Mouse (Mus musculus) liver, embryonic 12.5 days (tissue): ENCODE data around the gene Syt3. TPM values are rescaled to one million over a fixed set of nuclear protein-coding genes. Genes with fewer than 3 reads are reported as not detected.

Source experiments
- ATAC-seq: fragments of 200-750 bp; cut with Nextera tagmentation; 2 replicates; pipeline ENCODE4 v1.8.0; 2017; ENCODE audit warnings: moderate number of reproducible peaks, mild to moderate bottlenecking, moderate library complexity
- H3K27ac ChIP-seq: fragments of 300-500 bp; sonication (generic); 2 replicates; pipeline ENCODE4 v1.5.1; 2016; ENCODE audit warnings: mild to moderate bottlenecking
- H3K27me3 ChIP-seq: fragments of 300-500 bp; sonication (generic); replicated peaks from 2 replicates; pipeline ENCODE4 v1.6.1; 2016; ENCODE audit warnings: mild to moderate bottlenecking, moderate library complexity
- H3K36me3 ChIP-seq: fragments of 300-500 bp; sonication (generic); 2 replicates; pipeline ENCODE4 v1.6.1; 2016; ENCODE audit warnings: mild to moderate bottlenecking, moderate library complexity
- H3K4me1 ChIP-seq: fragments of 300-500 bp; sonication (generic); 2 replicates; pipeline ENCODE4 v1.6.1; 2016
- H3K4me2 ChIP-seq: fragments of 300-500 bp; sonication (generic); 2 replicates; pipeline ENCODE4 v1.6.1; 2016; ENCODE audit warnings: mild to moderate bottlenecking, moderate library complexity
- H3K4me3 ChIP-seq: fragments of 300-500 bp; sonication (generic); 2 replicates; pipeline ENCODE4 v1.5.1; 2016; ENCODE audit warnings: mild to moderate bottlenecking, moderate library complexity
- H3K9ac ChIP-seq: fragments of 300-500 bp; sonication (generic); 2 replicates; pipeline ENCODE4 v1.6.1; 2016; ENCODE audit warnings: mild to moderate bottlenecking, moderate library complexity
- H3K9me3 ChIP-seq: fragments of 300-500 bp; sonication (generic); replicated peaks from 2 replicates; pipeline ENCODE4 v1.6.1; 2016; ENCODE audit warnings: mild to moderate bottlenecking, moderate library complexity
- WGBS: fragments of 180-500 bp; shearing (Covaris S2); methylation state at CpG from one replicate; pipeline ENCODE4 v1.1.7; 2016; ENCODE audit not compliant: insufficient replicate concordance; 5-methylcytosine and 5-hydroxymethylcytosine counted together
- polyA plus RNA-seq: library from polyadenylated mRNA; unstranded; fragments of >200 nt; fragmentation: Nextera tagmentation; extraction: Ambion mirVana; gene quantifications from 2 replicates; pipeline ENCODE4 v1.2.1, GENCODE M21; 2016

Gene Syt3
- 0.05 and 0.11 TPM in 2 replicates for polyA plus RNA-seq

- Histone ChIP-seq H3K9ac (0 out of 2 replicates have a peak within 1 kb of the TSS, but pooled peaks have one; percentile 18), H3K27me3 (peaks cover 69% of the 10 kb centered on the region)
- WGBS, result 2% methylated on average over 32 of the region's 33 CpGs
Observed at GRCm38 (mm10) chr7:44383980-44384715, at the start of gene Syt3. Syt3 (plus strand) TSS chr7:44384102.

GRCm38 (mm10) chr7:44334139-44334538 lies 49.8 kb upstream of the Syt3 start:
- Histone ChIP-seq H3K9ac (no peak overlapping the region), H3K9me3 (no peaks in the 10 kb centered on the region), H3K4me3 (no peak overlapping the region), H3K4me1 (0 out of 2 replicates have a peak, but pooled peaks cover 4% of the 10 kb centered on the region), H3K4me2 (no peak overlapping the region), H3K36me3 (no peaks in the 10 kb centered on the region), H3K27me3 (peaks cover 72% of the 10 kb centered on the region), H3K27ac (no peak overlapping the region)
- no peak for ATAC-seq
- WGBS, result 48% methylated on average over 14 of the region's 14 CpGs

More at GRCm38 (mm10) chr7:44383980-44384715, at the start of gene Syt3:
- H3K27ac ChIP-seq, result no peak within 1 kb of the TSS
- H3K4me2 ChIP-seq, result peak within 1 kb of the TSS; percentile 71
- no peaks in the 10 kb centered on the region for H3K9me3 ChIP-seq
- peak; percentile 65 for ATAC-seq
- peaks cover 11% of the 10 kb centered on the region for H3K4me1 ChIP-seq
- no peaks in the 10 kb centered on the region for H3K36me3 ChIP-seq
- peak within 1 kb of the TSS; percentile 43 for H3K4me3 ChIP-seq

GRCm38 (mm10) chr7:44335031-44335878 lies 48.6 kb upstream of the Syt3 start:
- Histone ChIP-seq H3K4me2 (peak overlapping the region; percentile 61), H3K27me3 (peaks cover 83% of the 10 kb centered on the region), H3K27ac (no peak overlapping the region), H3K9ac (no peak overlapping the region), H3K36me3 (no peaks in the 10 kb centered on the region), H3K4me1 (0 out of 2 replicates have a peak, but pooled peaks cover 4% of the 10 kb centered on the region), H3K9me3 (no peaks in the 10 kb centered on the region), H3K4me3 (peak overlapping the region; percentile 40)
- ATAC-seq, result no peak
- 8% methylated on average over 19 of the region's 40 CpGs for WGBS

- ATAC-seq, result no peak
- 6% methylated on average over 49 of the region's 54 CpGs for WGBS
- no peak overlapping the region for H3K27ac ChIP-seq
- peak overlapping the region; percentile 61 for H3K4me2 ChIP-seq
- H3K4me3 ChIP-seq, result peak overlapping the region; percentile 40
- no peaks in the 10 kb centered on the region for H3K9me3 ChIP-seq
- H3K27me3 ChIP-seq, result peaks cover 90% of the 10 kb centered on the region
- no peak overlapping the region for H3K9ac ChIP-seq
- H3K4me1 ChIP-seq, result 0 out of 2 replicates have a peak, but pooled peaks cover 4% of the 10 kb centered on the region
- no peaks in the 10 kb centered on the region for H3K36me3 ChIP-seq
Observed at GRCm38 (mm10) chr7:44336046-44337021, 47.6 kb upstream of the Syt3 start.

GRCm38 (mm10) chr7:44337121-44337849 lies 46.6 kb upstream of the Syt3 start:
- H3K4me1 ChIP-seq, result 0 out of 2 replicates have a peak, but pooled peaks cover 4% of the 10 kb centered on the region
- no peaks in the 10 kb centered on the region for H3K9me3 ChIP-seq
- 8% methylated on average over 32 of the region's 32 CpGs for WGBS
- no peak overlapping the region for H3K4me3 ChIP-seq
- H3K9ac ChIP-seq, result no peak overlapping the region
- H3K27ac ChIP-seq, result no peak overlapping the region
- H3K36me3 ChIP-seq, result no peaks in the 10 kb centered on the region
- peaks cover 93% of the 10 kb centered on the region for H3K27me3 ChIP-seq
- ATAC-seq, result no peak
- no peak overlapping the region for H3K4me2 ChIP-seq

- Histone ChIP-seq H3K36me3 (no peaks in the 10 kb centered on the region), H3K4me2 (no peak overlapping the region), H3K27ac (no peak overlapping the region), H3K9me3 (no peaks in the 10 kb centered on the region), H3K4me1 (0 out of 2 replicates have a peak, but pooled peaks cover 4% of the 10 kb centered on the region), H3K27me3 (peaks cover 96% of the 10 kb centered on the region), H3K9ac (no peak overlapping the region), H3K4me3 (no peak overlapping the region)
- WGBS, result 44% methylated on average over 6 of the region's 6 CpGs
- ATAC-seq, result no peak
Observed at GRCm38 (mm10) chr7:44340226-44340625, 43.7 kb upstream of the Syt3 start.

GRCm38 (mm10) chr7:44341119-44341518 lies 42.8 kb upstream of the Syt3 start:
- Histone ChIP-seq H3K27ac (no peak overlapping the region), H3K9me3 (no peaks in the 10 kb centered on the region), H3K4me2 (no peak overlapping the region), H3K27me3 (peaks cover 96% of the 10 kb centered on the region), H3K9ac (no peak overlapping the region), H3K4me1 (no peaks in the 10 kb centered on the region), H3K4me3 (no peak overlapping the region), H3K36me3 (no peaks in the 10 kb centered on the region)
- ATAC-seq, result no peak
- 78% methylated on average over 10 of the region's 10 CpGs for WGBS

GRCm38 (mm10) chr7:44341714-44342113 lies 42.2 kb upstream of the Syt3 start:
- 40% methylated on average over 5 of the region's 5 CpGs for WGBS
- Histone ChIP-seq H3K9ac (no peak overlapping the region), H3K36me3 (no peaks in the 10 kb centered on the region), H3K4me1 (no peaks in the 10 kb centered on the region), H3K27me3 (peaks cover 96% of the 10 kb centered on the region), H3K4me2 (no peak overlapping the region), H3K9me3 (no peaks in the 10 kb centered on the region), H3K4me3 (no peak overlapping the region), H3K27ac (no peak overlapping the region)
- ATAC-seq, result no peak

- Histone ChIP-seq H3K27me3 (peaks cover 96% of the 10 kb centered on the region), H3K9me3 (no peaks in the 10 kb centered on the region), H3K36me3 (no peaks in the 10 kb centered on the region), H3K4me2 (no peak overlapping the region), H3K4me1 (no peaks in the 10 kb centered on the region), H3K9ac (no peak overlapping the region), H3K27ac (no peak overlapping the region), H3K4me3 (no peak overlapping the region)
- ATAC-seq, result no peak
- WGBS, result 13% methylated on average over 11 of the region's 11 CpGs
Observed at GRCm38 (mm10) chr7:44343459-44344015, 40.4 kb upstream of the Syt3 start.

- no peak overlapping the region for H3K4me2 ChIP-seq
- no peak overlapping the region for H3K4me3 ChIP-seq
- no peaks in the 10 kb centered on the region for H3K4me1 ChIP-seq
- peaks cover 96% of the 10 kb centered on the region for H3K27me3 ChIP-seq
- WGBS, result 43% methylated on average over 12 of the region's 12 CpGs
- H3K9ac ChIP-seq, result no peak overlapping the region
- ATAC-seq, result no peak
- H3K36me3 ChIP-seq, result no peaks in the 10 kb centered on the region
- no peak overlapping the region for H3K27ac ChIP-seq
- H3K9me3 ChIP-seq, result no peaks in the 10 kb centered on the region
Observed at GRCm38 (mm10) chr7:44344622-44345021, 39.3 kb upstream of the Syt3 start.
